Mouse (Mus musculus) R1 (cell line): ENCODE results near the gene Add2.

Source experiments
- DNase-seq: peaks from one replicate; pipeline ENCODE4 v3.0.0-alpha.2; 2018; ENCODE audit warnings: low read depth, low spot score

Gene Add2

DNA sequence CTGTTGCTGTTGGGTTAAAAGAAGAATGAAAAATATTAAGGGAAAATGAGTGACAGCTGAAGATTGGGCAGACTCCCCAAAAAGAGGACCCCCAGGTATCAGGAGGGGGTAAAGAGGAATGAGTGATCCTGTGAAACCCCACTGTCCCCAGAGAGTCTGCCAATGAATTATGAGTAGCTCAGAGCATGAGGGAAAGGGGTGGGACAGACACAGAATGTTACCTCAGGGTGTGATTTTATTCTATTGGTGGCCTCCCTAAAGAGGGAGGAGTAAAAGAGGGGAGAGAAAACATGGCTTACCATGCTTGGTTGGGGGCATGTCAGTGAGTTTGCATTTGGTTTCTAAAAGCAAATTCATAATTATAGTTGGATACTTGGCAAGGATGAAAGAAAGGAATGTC lies 50.8 kb downstream of the Add2 start:
- DNase-seq, result no peak

DNA sequence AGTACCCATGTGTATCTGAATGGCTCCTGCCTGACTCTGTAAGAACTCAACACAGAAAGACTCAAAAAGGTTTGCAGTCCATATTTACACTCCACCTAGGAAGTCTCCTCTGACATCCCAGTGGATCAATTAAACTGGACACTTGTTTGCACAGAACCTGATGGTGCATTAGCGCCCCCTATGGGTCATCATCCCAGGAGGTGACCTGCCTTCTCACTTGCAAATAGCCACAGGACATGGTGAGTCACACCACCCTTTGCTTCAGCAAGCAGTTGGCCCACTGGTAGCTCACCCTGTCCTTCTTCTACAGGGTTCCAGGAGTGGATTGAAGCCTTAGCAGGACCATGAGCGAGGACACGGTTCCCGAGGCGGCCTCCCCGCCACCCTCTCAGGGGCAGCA lies 57.0 kb downstream of the Add2 start:
- peak; percentile 71 for DNase-seq

- no peak for DNase-seq
Observed at GRCm38 (mm10) chr6:86086851-86087571, 58.5 kb downstream of the Add2 start.

- DNase-seq, result no peak
Observed at GRCm38 (mm10) chr6:86087813-86088212, 59.3 kb downstream of the Add2 start.

- DNase-seq, result no peak
Observed at GRCm38 (mm10) chr6:86094202-86094838, 65.8 kb downstream of the Add2 start.

DNA sequence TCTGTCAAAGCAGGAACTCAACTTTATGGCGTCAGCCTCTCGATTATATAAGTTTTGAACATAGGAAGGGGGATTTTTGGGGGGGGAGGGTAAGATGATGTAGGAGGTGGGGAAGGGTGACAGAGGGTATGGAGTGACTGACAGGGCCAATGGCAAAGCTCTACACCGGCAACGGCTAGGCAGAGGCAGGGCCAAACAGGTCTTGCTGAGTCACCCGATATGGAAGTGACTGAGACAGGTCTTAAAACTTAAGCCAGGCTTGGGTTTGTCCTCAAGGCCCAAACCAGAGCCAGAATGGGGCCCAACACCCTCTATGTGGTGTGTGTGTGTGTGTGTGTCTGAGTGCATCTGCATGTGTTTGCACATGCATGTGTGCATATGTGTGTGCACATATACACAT lies 67.0 kb downstream of the Add2 start:
- DNase-seq, result no peak

GRCm38 (mm10) chr6:86096733-86097132 lies 68.3 kb downstream of the Add2 start:
- DNase-seq, result peak; percentile 20

GRCm38 (mm10) chr6:86097155-86097554 lies 68.7 kb downstream of the Add2 start:
- no peak for DNase-seq

DNA sequence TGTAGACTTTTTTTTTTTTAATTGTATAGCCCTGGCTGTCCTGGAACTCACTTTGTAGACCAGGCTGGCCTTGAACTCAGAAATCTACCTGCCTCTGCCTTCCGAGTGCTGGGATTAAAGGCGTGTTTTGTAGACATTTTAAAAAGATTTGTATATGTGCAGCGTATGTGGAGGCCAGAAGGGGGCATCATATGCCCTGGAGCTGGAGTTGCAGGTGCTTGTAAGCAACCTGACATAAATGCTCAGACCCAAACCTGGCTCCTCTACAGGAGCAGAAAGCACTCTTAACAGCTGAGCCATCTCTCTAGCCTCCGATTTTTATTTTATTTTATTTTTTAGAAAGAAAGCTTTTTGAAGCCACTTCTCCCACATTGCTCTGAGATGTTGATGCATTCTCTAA lies 70.5 kb downstream of the Add2 start:
- DNase-seq, result peak; percentile 25

- DNase-seq, result peak; percentile 29
Observed at GRCm38 (mm10) chr6:86101451-86101850, 73.0 kb downstream of the Add2 start.

- no peak for DNase-seq
Observed at GRCm38 (mm10) chr6:86102874-86103273, 74.4 kb downstream of the Add2 start.

GRCm38 (mm10) chr6:86103614-86104013 lies 75.1 kb downstream of the Add2 start:
- no peak for DNase-seq

- DNase-seq, result no peak
Observed at GRCm38 (mm10) chr6:86104719-86105118, 76.2 kb downstream of the Add2 start.

DNA sequence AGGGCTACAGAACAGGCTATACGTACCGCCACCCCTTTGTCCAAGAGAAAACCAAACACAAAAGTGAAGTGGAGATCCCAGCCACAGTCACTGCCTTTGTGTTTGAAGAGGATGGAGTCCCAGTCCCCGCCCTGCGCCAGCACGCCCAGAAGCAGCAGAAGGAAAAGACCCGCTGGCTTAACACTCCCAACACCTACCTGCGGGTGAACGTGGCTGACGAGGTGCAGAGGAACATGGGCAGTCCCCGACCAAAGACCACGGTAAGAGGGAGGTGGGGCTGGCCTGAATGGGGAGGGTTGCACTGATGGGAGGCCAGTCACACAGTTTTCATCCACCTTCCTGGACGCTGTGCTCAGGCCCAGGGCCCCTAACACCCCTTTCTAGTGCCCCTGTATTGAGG lies 77.6 kb downstream of the Add2 start:
- no peak for DNase-seq

- no peak for DNase-seq
Observed at GRCm38 (mm10) chr6:86107101-86107500, 78.6 kb downstream of the Add2 start.

DNA sequence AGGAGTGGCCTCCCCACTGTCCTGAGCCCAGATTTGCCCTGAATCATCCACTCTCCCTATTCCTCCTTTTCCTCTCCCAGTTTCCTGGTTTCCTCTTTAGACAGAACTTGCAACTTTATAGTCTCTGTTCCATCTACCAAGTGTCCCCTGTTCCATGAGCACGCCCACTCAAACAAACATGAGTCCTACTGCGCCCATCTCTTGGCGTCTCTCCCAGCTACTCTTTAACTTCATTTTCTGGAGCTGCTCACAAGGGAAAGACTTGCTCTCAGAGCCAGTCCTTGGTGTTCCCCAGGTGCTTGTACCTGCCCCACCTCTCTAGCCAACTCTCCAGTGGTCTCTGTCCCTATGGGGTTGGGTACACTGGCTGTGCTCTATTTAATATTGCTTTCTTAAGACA lies 87.4 kb downstream of the Add2 start:
- no peak for DNase-seq

DNA sequence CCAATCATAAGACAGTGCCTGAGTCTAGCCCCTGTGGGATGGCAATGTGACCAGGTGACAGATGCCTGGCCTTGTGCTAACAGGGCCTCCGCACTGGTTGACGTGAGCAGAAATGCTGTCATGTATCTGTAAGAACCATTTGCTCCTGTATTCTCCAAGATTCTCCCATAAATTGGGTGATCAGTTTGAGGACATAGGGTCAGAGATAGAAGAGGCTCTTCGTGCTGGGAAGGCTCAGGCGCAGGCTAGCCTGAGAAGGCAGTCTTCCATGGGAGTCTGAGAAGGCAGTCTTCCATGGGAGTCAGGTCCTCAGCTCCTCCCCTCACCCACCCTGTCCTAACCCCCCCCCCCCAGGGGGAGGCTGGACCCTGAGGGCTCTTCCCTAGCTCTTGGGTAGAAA lies 94.6 kb downstream of the Add2 start:
- no peak for DNase-seq

DNA sequence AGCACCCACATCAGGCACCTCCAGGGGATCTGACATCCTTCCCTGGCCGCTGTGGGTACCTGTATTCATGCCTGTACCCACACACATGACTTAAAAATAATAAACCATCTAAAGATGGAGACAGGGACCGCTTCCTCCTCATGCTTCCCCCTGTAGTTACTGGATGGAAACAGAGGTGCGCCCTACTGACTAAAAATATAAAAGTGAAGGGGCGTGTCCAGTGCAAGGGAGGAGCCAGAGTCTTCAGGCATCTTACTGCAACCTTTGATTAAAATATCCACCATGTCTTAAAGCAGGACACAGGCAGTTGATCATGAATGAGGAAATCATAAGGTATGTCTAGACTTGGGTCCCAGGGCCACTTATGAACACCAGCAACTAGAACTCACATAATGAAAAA lies 97.3 kb downstream of the Add2 start:
- DNase-seq, result peak; percentile 30

GRCm38 (mm10) chr6:86126953-86127581 lies 98.6 kb downstream of the Add2 start:
- DNase-seq, result peak; percentile 59

DNA sequence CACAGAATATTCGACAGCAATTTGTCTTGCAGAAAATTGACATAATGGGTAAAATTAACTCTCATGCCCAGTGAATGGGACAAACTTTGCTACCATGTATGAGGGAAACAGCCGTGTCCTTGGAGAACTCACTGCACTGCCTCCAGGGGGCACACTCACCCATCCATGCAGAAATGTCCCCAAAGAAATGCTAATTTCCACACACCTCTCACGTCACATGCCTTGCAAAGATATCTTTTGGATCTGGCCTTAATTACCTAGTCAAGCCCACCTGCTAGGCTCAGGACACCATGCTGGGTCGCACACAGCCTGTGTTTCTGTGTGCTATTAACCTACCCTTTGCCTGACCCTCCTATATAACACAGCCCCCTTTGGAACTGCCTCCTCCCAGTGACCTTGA lies 100.0 kb downstream of the Add2 start:
- DNase-seq, result peak; percentile 75

DNA sequence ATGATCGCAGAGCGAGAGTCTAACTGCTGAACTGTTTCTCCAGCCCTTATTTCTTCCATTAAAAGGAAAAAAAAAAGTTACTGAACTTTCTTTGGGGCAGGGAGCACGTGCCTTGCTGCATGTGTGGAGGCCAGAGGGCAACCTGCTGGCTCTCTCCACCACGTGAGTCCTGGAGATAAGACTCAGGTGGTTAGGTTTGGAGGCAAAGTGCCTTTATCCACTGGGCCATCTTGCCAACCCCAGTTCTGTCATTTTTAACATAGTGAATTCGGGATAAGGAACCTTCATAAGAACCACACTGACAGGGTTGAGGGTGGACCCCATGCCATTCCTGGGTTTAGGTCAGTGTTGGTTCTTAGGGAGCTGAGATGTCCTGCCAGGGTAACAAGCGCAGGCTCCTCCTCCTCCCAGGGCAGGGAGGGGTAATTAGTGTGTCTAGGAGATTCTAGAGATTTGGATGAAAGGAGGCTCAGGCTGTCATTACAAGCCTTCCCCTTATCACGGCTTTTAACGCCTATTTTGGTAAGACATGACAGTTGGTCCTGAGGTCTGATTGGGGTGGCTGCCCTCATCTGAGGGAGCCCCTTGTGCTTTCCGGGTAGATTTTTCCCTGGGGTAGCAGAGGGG lies 101.5 kb downstream of the Add2 start:
- no peak for DNase-seq

DNA sequence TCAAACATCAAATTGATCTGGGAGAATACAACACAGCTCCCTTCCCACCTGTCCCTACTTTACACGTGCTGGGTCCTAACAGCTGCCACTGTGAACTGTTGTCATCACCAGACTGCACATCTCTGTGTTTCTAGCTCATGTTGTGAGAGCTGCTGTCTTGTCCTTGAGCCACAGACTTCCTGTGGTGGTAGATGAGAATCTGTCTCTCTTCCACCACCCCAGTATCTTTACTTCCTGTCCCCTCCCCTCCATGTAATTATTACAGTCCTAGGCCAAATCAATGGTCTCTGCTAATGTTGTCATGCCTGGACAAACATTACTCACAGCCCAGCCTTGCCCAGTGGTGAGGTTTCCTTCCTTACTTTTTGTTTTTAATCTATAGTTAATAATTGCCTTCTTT lies 105.4 kb downstream of the Add2 start:
- no peak for DNase-seq

- peak; percentile 52 for DNase-seq
Observed at GRCm38 (mm10) chr6:86136206-86136605, 107.7 kb downstream of the Add2 start.
